Mouse (Mus musculus) kidney, adult 2 months (tissue): ENCODE results near the gene Zp3.

Source experiments
- CTCF ChIP-seq: fragments of 200-500 bp; conservative IDR thresholded peaks from 2 replicates; pipeline ENCODE4 v1.5.1; 2011; ENCODE audit warnings: low read depth, mild to moderate bottlenecking, control low read depth, low read length, moderate library complexity, mixed read lengths; ENCODE audit not compliant: insufficient read depth, insufficient read length
- POLR2A ChIP-seq: fragments of 200-500 bp; IDR thresholded peaks from one replicate; pipeline ENCODE4 v1.6.1; 2011; ENCODE audit warnings: low read depth, low read length, control low read depth

DNA sequence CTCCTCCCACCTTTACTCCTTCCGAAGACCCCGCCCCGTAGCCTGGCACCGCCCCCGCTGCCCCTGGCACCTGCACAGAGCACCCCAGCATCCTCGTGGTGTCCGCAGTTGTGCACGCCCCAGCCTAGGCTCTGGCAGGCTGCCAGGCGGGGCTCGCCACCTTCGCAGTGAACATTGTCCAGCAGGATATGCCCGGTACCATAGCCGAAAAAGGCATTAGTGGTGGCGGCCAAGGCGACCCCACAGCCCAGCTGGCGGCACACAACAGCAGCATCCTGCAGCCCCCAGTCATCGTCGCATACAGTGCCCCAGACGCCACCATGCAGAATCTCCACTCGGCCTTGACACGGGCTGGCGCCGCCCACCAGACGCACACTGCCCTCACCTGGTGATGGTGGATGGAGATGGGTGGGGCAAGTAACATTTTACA is 14.4 kb upstream of the Zp3 start:
- TF ChIP-seq POLR2A (no peak), CTCF (no peak; the same call in 1 of the 2 replicates)
